ENCODE assay signal across 19 mouse cellular contexts in the genomic region with DNA sequence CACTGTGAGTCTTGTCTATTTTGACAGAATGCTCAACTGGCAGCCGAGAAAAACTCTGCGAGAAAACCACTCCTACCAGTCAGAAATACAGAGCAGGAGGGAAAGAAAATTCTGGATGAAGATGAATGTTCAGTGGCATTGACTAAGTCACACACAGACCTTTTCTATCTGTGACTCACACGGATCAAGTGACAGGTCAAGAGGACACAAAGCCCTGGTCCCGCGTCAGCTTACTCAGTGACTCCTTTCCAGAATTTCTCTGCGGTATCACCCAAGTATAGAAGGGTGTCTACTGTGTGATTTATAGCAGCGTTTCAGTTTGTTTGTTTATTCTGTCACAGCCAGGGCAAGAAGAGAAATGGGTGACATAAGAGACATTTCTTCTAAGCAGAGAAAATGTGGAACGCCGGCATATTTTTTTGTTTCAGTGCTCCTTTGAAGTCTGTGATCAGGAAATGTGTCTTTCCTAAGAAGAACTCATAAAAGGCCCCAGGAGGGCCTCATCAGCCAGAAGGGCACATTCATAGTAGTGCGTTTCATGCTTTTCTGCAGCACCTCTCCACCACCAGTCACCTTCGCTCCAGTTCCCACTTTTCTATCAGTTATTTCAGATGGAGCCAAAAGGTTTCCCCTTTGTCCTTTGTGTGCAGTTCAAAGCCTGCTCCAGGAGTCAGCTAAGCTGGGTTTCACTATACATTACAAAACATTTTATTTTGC.
DNase-seq lines count a peak whose midpoint lies in the region; ATAC-seq and TF ChIP-seq lines count a peak whose summit lies in the region.
"Had no signal": no experiment of that assay in that cellular context is flagged by ENCODE, and none has a peak within 500 bp of the region (broad histone marks: within the 10 kb centered on the region; RNA-seq: fewer than 3 reads in every experiment).

No protein-coding gene starts in this region.

- no peaks in the 10 kb centered on the region for H3K27me3 ChIP-seq in heart, embryonic 12.5 days (replicated peaks)
- no peaks in the 10 kb centered on the region for H3K27me3 ChIP-seq in midbrain, postnatal 0 days (ENCODE audit: insufficient read depth, low read length)
- H3K27me3 ChIP-seq in midbrain, embryonic 15.5 days (replicated peaks): no peaks in the 10 kb centered on the region
- H3K27me3 ChIP-seq: CH12.LX; embryonic facial prominence, embryonic 13.5 days; liver, embryonic 13.5 days had no signal

- H3K27ac ChIP-seq in heart, embryonic 12.5 days (ENCODE audit: poor library complexity, severe bottlenecking): no peak overlapping the region
- H3K27ac ChIP-seq in midbrain, postnatal 0 days (ENCODE audit: low read depth, low read length): no peak overlapping the region
- no peak overlapping the region for H3K27ac ChIP-seq in midbrain, embryonic 15.5 days
- no peak overlapping the region; the same call in 1 of the 2 replicates for H3K27ac ChIP-seq in left cerebral cortex, adult 2 months
- H3K27ac ChIP-seq: embryonic facial prominence, embryonic 13.5 days; forebrain, embryonic 10.5 days; liver, embryonic 13.5 days; midbrain, embryonic 10.5 days; stomach, postnatal 0 days had no signal

- H3K9me3 ChIP-seq in heart, embryonic 12.5 days (replicated peaks): no peaks in the 10 kb centered on the region
- H3K9me3 ChIP-seq in midbrain, postnatal 0 days (ENCODE audit: low read length): no peaks in the 10 kb centered on the region
- H3K9me3 ChIP-seq in midbrain, embryonic 15.5 days: no peaks in the 10 kb centered on the region
- H3K9me3 ChIP-seq: embryonic facial prominence, embryonic 13.5 days; forebrain, embryonic 10.5 days; liver, embryonic 13.5 days; midbrain, embryonic 10.5 days had no signal

- H3K4me2 ChIP-seq in heart, embryonic 12.5 days: no peak overlapping the region
- no peak overlapping the region for H3K4me2 ChIP-seq in midbrain, postnatal 0 days (ENCODE audit: low read depth, low read length, poor library complexity, severe bottlenecking)
- no peak overlapping the region for H3K4me2 ChIP-seq in midbrain, embryonic 15.5 days
- H3K4me2 ChIP-seq: embryonic facial prominence, embryonic 13.5 days; liver, embryonic 13.5 days had no signal

- TF ChIP-seq CTCF in midbrain, postnatal 0 days (IDR thresholded peaks at IDR 0.05): no peak
- TF ChIP-seq CTCF in left cerebral cortex, adult 2 months (IDR thresholded peaks at IDR 0.05): no peak

- intact Hi-C loops in left cerebral cortex, adult 2 months (cut with DNase I): no loop called here

- H3K4me1 ChIP-seq in heart, embryonic 12.5 days (replicated peaks): peaks cover 13% of the 10 kb centered on the region
- H3K4me1 ChIP-seq in midbrain, postnatal 0 days (ENCODE audit: insufficient read depth, low read length): no peaks in the 10 kb centered on the region
- no peaks in the 10 kb centered on the region for H3K4me1 ChIP-seq in midbrain, embryonic 15.5 days

- H3K36me3 ChIP-seq in heart, embryonic 12.5 days: no peaks in the 10 kb centered on the region
- no peaks in the 10 kb centered on the region for H3K36me3 ChIP-seq in midbrain, postnatal 0 days (ENCODE audit: insufficient read depth, low read length)
- no peaks in the 10 kb centered on the region for H3K36me3 ChIP-seq in midbrain, embryonic 15.5 days (replicated peaks)
- H3K36me3 ChIP-seq: embryonic facial prominence, embryonic 13.5 days; forebrain, embryonic 10.5 days; liver, embryonic 13.5 days; midbrain, embryonic 10.5 days had no signal

- H3K9ac ChIP-seq in heart, embryonic 12.5 days: no peak overlapping the region
- H3K9ac ChIP-seq in midbrain, postnatal 0 days (replicated peaks; ENCODE audit: low read length, poor library complexity, severe bottlenecking): no peak overlapping the region
- no peak overlapping the region for H3K9ac ChIP-seq in midbrain, embryonic 15.5 days
- H3K9ac ChIP-seq: embryonic facial prominence, embryonic 13.5 days; liver, embryonic 13.5 days had no signal

- WGBS in heart, embryonic 12.5 days: 44% methylated on average over 11 of the region's 11 CpGs
- WGBS in midbrain, postnatal 0 days: 50% methylated on average over 11 of the region's 11 CpGs
- 57% methylated on average over 11 of the region's 11 CpGs for WGBS in midbrain, embryonic 15.5 days

- peak; percentile 50 for DNase-seq in heart, adult 11 months
- DNase-seq in midbrain, postnatal 0 days (ENCODE audit: low spot score): no peak
- peak; percentile 22 for DNase-seq in embryo, embryonic 9.5 days (ENCODE audit: extremely low spot score)
- DNase-seq in cerebellum, adult 11-12 months: no peak
- DNase-seq in left cerebral cortex, adult 2 months (ENCODE audit: extremely low spot score in 1 of 2, low spot score in 2 of 2): no peak
- DNase-seq: cerebellum, postnatal 14 days; heart, postnatal 14 days; kidney, postnatal 14 days; left cerebral cortex, postnatal 4 days; liver, embryonic 13.5 days; thymus, postnatal 14 days had no signal

- no peak for ATAC-seq in heart, embryonic 12.5 days (ENCODE audit: insufficient number of reproducible peaks, low FRiP score)
- ATAC-seq in midbrain, postnatal 0 days (ENCODE audit: low FRiP score): 0 out of 2 replicates have a peak, but pooled peaks have one; percentile 34
- no peak for ATAC-seq in midbrain, embryonic 15.5 days (replicated peaks)
- ATAC-seq: lung, postnatal 0 days had no signal

- no peak overlapping the region for H3K4me3 ChIP-seq in heart, embryonic 12.5 days
- no peak overlapping the region for H3K4me3 ChIP-seq in midbrain, postnatal 0 days (ENCODE audit: low read depth, low read length)
- H3K4me3 ChIP-seq in midbrain, embryonic 15.5 days: no peak overlapping the region
- H3K4me3 ChIP-seq in left cerebral cortex, adult 2 months: no peak overlapping the region
- H3K4me3 ChIP-seq: embryonic facial prominence, embryonic 13.5 days; forebrain, embryonic 10.5 days; liver, embryonic 13.5 days; midbrain, embryonic 10.5 days had no signal

Comparison
In these comparisons a context has a peak if more than half of its experiments do, and no peak if none do; other contexts are left out.
1. DNase-seq: peak in heart, adult 11 months (single experiment) and embryo, embryonic 9.5 days (single experiment); none in midbrain, postnatal 0 days (single experiment), cerebellum, adult 11-12 months (single experiment) and left cerebral cortex, adult 2 months (0 of 2).